18 mouse cellular contexts compared by ENCODE assay signal in the genomic region with DNA sequence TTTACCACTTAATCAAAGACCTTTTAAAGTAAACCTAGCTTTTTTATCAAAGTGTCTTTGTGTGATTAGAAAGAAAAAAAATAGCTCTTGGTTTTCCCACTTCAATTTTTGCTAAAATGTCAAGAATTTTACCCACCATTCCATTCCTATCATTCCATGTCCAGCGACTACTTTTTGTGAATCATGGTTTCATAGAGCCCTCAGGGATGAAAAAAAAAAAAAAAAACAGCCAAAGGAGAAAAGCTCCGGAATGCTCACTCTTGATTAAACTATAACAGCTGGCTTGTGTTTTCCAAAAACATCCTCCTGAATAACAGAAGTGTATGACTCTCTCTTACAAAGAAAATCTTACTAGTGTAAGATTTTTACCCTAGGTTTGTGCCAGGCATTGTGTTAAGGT.
"Had no signal": no experiment of that assay in that cellular context is flagged by ENCODE, and none has a peak within 500 bp of the region (broad histone marks: within the 10 kb centered on the region; RNA-seq: fewer than 3 reads in every experiment).

No protein-coding gene starts in this region.

- H3K4me1 ChIP-seq: limb, embryonic 13.5 days; liver, embryonic 12.5 days; liver, embryonic 15.5 days; midbrain, embryonic 12.5 days; midbrain, embryonic 15.5 days; neural tube, embryonic 13.5 days had no signal

- H3K4me2 ChIP-seq: limb, embryonic 13.5 days; liver, embryonic 12.5 days; liver, embryonic 15.5 days; midbrain, embryonic 12.5 days; midbrain, embryonic 15.5 days; neural tube, embryonic 13.5 days had no signal

- H3K9me3 ChIP-seq: limb, embryonic 13.5 days; liver, embryonic 12.5 days; liver, embryonic 15.5 days; midbrain, embryonic 12.5 days; midbrain, embryonic 15.5 days; neural tube, embryonic 13.5 days had no signal

- H3K36me3 ChIP-seq: limb, embryonic 13.5 days; liver, embryonic 12.5 days; liver, embryonic 15.5 days; midbrain, embryonic 12.5 days; midbrain, embryonic 15.5 days; neural tube, embryonic 13.5 days had no signal

- H3K4me3 ChIP-seq: limb, embryonic 13.5 days; liver, embryonic 12.5 days; liver, embryonic 15.5 days; midbrain, embryonic 12.5 days; midbrain, embryonic 15.5 days; neural tube, embryonic 13.5 days had no signal

- DNase-seq: kidney, adult 11 months; kidney, adult 8-10 months; kidney, postnatal 10 days; kidney, postnatal 36 days; left cerebral cortex, postnatal 4 days; liver; lung, adult 18-20 months; lung, postnatal 14 days; retina, postnatal 1 day; thymus, adult 18-20 months; thymus, postnatal 36 days had no signal

- H3K27me3 ChIP-seq: limb, embryonic 13.5 days; liver, embryonic 12.5 days; liver, embryonic 15.5 days; midbrain, embryonic 12.5 days; midbrain, embryonic 15.5 days; neural tube, embryonic 13.5 days had no signal

- H3K27ac ChIP-seq: limb, embryonic 13.5 days; liver, embryonic 12.5 days; liver, embryonic 15.5 days; macrophage; midbrain, embryonic 12.5 days; midbrain, embryonic 15.5 days; neural tube, embryonic 13.5 days had no signal

- ATAC-seq: liver, embryonic 12.5 days; midbrain, embryonic 15.5 days had no signal

- H3K9ac ChIP-seq: limb, embryonic 13.5 days; liver, embryonic 12.5 days; liver, embryonic 15.5 days; midbrain, embryonic 12.5 days; midbrain, embryonic 15.5 days; neural tube, embryonic 13.5 days had no signal
